Mouse (Mus musculus) MEL (cell line): ENCODE measurements around the gene Trio. TPM values are rescaled to one million over a fixed set of nuclear protein-coding genes. Genes with fewer than 3 reads are reported as not detected.

ENCODE experiments used
- DNase-seq: peaks from one replicate; pipeline ENCODE4 v3.0.0; 2011; ENCODE audit warnings: low read depth, low spot score
- H3K27ac ChIP-seq: 2 replicates; pipeline ENCODE4 v1.5.1; 2012; ENCODE audit warnings: low read depth, mild to moderate bottlenecking, control low read depth, low read length, moderate library complexity; ENCODE audit not compliant: control insufficient read depth
- H3K27me3 ChIP-seq, 2 experiments: fragments of 150-350 bp in 1 of 2; sonication (generic) in 1 of 2; 2 replicates each; pipeline ENCODE4 v1.6.1; 2012; ENCODE audit warnings: low read length in 2 of 2, mild to moderate bottlenecking in 2 of 2, improper control_type of control experiment in 1 of 2, moderate library complexity in 1 of 2; ENCODE audit not compliant: insufficient read depth in 2 of 2, control insufficient read depth in 1 of 2
- H3K36me3 ChIP-seq, 2 experiments: 2 replicates each; pipeline ENCODE4 v1.6.1; 2012 to 2014; ENCODE audit warnings: low read length in 2 of 2, improper control_type of control experiment in 1 of 2, inconsistent platforms in 1 of 2, mild to moderate bottlenecking in 1 of 2; ENCODE audit not compliant: insufficient read depth in 2 of 2, control insufficient read depth in 1 of 2
- H3K4me1 ChIP-seq, 2 experiments: fragments of 150-350 bp in 1 of 2; sonication (generic) in 1 of 2; 2 replicates each; pipeline ENCODE4 v1.6.1; 2012; ENCODE audit warnings: low read length in 2 of 2, improper control_type of control experiment in 1 of 2, mild to moderate bottlenecking in 1 of 2; ENCODE audit not compliant: insufficient read depth in 2 of 2, control insufficient read depth in 1 of 2
- H3K4me3 ChIP-seq, 2 experiments: fragments of 150-350 bp in 1 of 2; sonication (generic) in 1 of 2; 2 replicates each; pipeline ENCODE4 v1.5.1; 2012; ENCODE audit warnings: low read depth in 2 of 2, low read length in 2 of 2, mild to moderate bottlenecking in 2 of 2, moderate library complexity in 2 of 2, control low read depth in 1 of 2, improper control_type of control experiment in 1 of 2; ENCODE audit not compliant: control insufficient read depth in 1 of 2, insufficient read depth in 1 of 2
- H3K79me2 ChIP-seq: 2 replicates; pipeline ENCODE4 v1.6.1; 2012; ENCODE audit warnings: mild to moderate bottlenecking, low read length, moderate library complexity; ENCODE audit not compliant: control insufficient read depth, poor library complexity, insufficient read depth
- H3K9ac ChIP-seq: 2 replicates; pipeline ENCODE4 v1.6.1; 2012; ENCODE audit warnings: low read depth, mild to moderate bottlenecking, control low read depth, low read length, moderate library complexity; ENCODE audit not compliant: control insufficient read depth, poor library complexity, severe bottlenecking
- H3K9me3 ChIP-seq: fragments of 150-350 bp; sonication (generic); replicated peaks from 2 replicates; pipeline ENCODE4 v1.6.1; 2012; ENCODE audit warnings: mild to moderate bottlenecking, low read length, improper control_type of control experiment, moderate library complexity; ENCODE audit not compliant: insufficient read depth
- CHD2 ChIP-seq: IDR thresholded peaks from 2 replicates; pipeline ENCODE4 v1.6.1; 2011; ENCODE audit warnings: low read length, improper control_type of control experiment
- CTCF ChIP-seq, 3 experiments: IDR thresholded peaks in 2 of 3; conservative IDR thresholded peaks in 1 of 3; 2 replicates each; pipeline ENCODE4 v1.5.1; 2011 to 2012; ENCODE audit warnings: low read length in 3 of 3, low read depth in 2 of 3, mild to moderate bottlenecking in 2 of 3, improper control_type of control experiment in 1 of 3, inconsistent platforms in 1 of 3, mixed read lengths in 1 of 3, moderate library complexity in 1 of 3; ENCODE audit not compliant: control insufficient read depth in 1 of 3, insufficient read depth in 1 of 3, poor library complexity in 1 of 3, severe bottlenecking in 1 of 3
- E2F4 ChIP-seq: IDR thresholded peaks from 2 replicates; pipeline ENCODE4 v1.6.1; 2011; ENCODE audit warnings: low read depth, low read length, improper control_type of control experiment, borderline replicate concordance
- GABPA ChIP-seq: IDR thresholded peaks from 2 replicates; pipeline ENCODE4 v1.6.1; 2012; ENCODE audit warnings: low read depth, mild to moderate bottlenecking, inconsistent platforms, low read length, improper control_type of control experiment, moderate library complexity
- GATA1 ChIP-seq: IDR thresholded peaks from 2 replicates; pipeline ENCODE4 v1.6.1; 2011; ENCODE audit warnings: low read depth, low read length, improper control_type of control experiment
- HCFC1 ChIP-seq: IDR thresholded peaks from 2 replicates; pipeline ENCODE4 v1.6.1; 2012; ENCODE audit warnings: low read depth, mild to moderate bottlenecking, inconsistent platforms, low read length, improper control_type of control experiment, moderate library complexity
- MAFK ChIP-seq: IDR thresholded peaks from 2 replicates; pipeline ENCODE4 v1.6.1; 2011; ENCODE audit warnings: low read depth, mild to moderate bottlenecking, low read length, improper control_type of control experiment, borderline replicate concordance
- MAX ChIP-seq: IDR thresholded peaks from 2 replicates; pipeline ENCODE4 v1.6.1; 2011; ENCODE audit warnings: low read length, improper control_type of control experiment
- MEF2A ChIP-seq: IDR thresholded peaks from 2 replicates; pipeline ENCODE4 v1.6.1; 2014; ENCODE audit warnings: low read depth, mild to moderate bottlenecking, inconsistent platforms, low read length, improper control_type of control experiment; ENCODE audit not compliant: poor library complexity, insufficient replicate concordance, severe bottlenecking; ENCODE audit errors: extremely low read depth
- MYC ChIP-seq: IDR thresholded peaks from 2 replicates; pipeline ENCODE4 v1.6.1; 2011; ENCODE audit warnings: low read depth, mild to moderate bottlenecking, low read length, improper control_type of control experiment, moderate library complexity
- NELFE ChIP-seq: IDR thresholded peaks from 2 replicates; pipeline ENCODE4 v1.6.1; 2011; ENCODE audit warnings: low read depth, low read length, improper control_type of control experiment
- NRF1 ChIP-seq: IDR thresholded peaks from 2 replicates; pipeline ENCODE4 v1.6.1; 2014; ENCODE audit warnings: low read depth, mild to moderate bottlenecking, inconsistent platforms, low read length, improper control_type of control experiment, moderate library complexity; ENCODE audit not compliant: poor library complexity, insufficient read depth, severe bottlenecking
- POLR2A ChIP-seq, 2 experiments: IDR thresholded peaks; 2 replicates each; pipeline ENCODE4 v1.6.1; 2011 to 2012; ENCODE audit warnings: low read length in 2 of 2, mild to moderate bottlenecking in 2 of 2, control low read depth in 1 of 2, improper control_type of control experiment in 1 of 2, low read depth in 1 of 2, moderate library complexity in 1 of 2; ENCODE audit not compliant: control insufficient read depth in 1 of 2, insufficient read depth in 1 of 2, poor library complexity in 1 of 2
- POLR2AphosphoS2 ChIP-seq: IDR thresholded peaks from 2 replicates; pipeline ENCODE4 v1.6.1; 2011; ENCODE audit warnings: low read length, improper control_type of control experiment
- POLR2AphosphoS5 ChIP-seq: IDR thresholded peaks from 2 replicates; pipeline ENCODE4 v1.6.1; 2012; ENCODE audit warnings: low read depth, borderline replicate concordance, mild to moderate bottlenecking, inconsistent platforms, low read length, moderate library complexity, mixed read lengths
- RAD21 ChIP-seq: IDR thresholded peaks from 2 replicates; pipeline ENCODE4 v1.6.1; 2011; ENCODE audit warnings: mild to moderate bottlenecking, low read depth, low read length, improper control_type of control experiment
- SMC3 ChIP-seq: IDR thresholded peaks from 2 replicates; pipeline ENCODE4 v1.6.1; 2011; ENCODE audit warnings: low read depth, low read length, improper control_type of control experiment
- TAL1 ChIP-seq: IDR thresholded peaks from 2 replicates; pipeline ENCODE4 v1.6.1; 2012; ENCODE audit warnings: mild to moderate bottlenecking, inconsistent platforms, low read length, moderate library complexity, mixed read lengths
- TBP ChIP-seq: IDR thresholded peaks from 2 replicates; pipeline ENCODE4 v1.8.0; 2011; ENCODE audit warnings: low read depth, low read length, improper control_type of control experiment
- UBTF ChIP-seq: IDR thresholded peaks from 2 replicates; pipeline ENCODE4 v1.6.1; 2012; ENCODE audit warnings: low read depth, mild to moderate bottlenecking, inconsistent platforms, low read length, improper control_type of control experiment, moderate library complexity, borderline replicate concordance; ENCODE audit not compliant: insufficient read depth
- ZKSCAN1 ChIP-seq: IDR thresholded peaks from 2 replicates; pipeline ENCODE4 v1.6.1; 2012; ENCODE audit warnings: low read depth, mild to moderate bottlenecking, inconsistent platforms, low read length, improper control_type of control experiment, moderate library complexity
- ZMIZ1 ChIP-seq: IDR thresholded peaks from 2 replicates; pipeline ENCODE4 v1.6.1; 2012; ENCODE audit warnings: low read depth, mild to moderate bottlenecking, inconsistent platforms, low read length, improper control_type of control experiment, moderate library complexity
- ZNF384 ChIP-seq: IDR thresholded peaks from 2 replicates; pipeline ENCODE4 v1.6.1; 2012; ENCODE audit warnings: low read depth, mild to moderate bottlenecking, inconsistent platforms, low read length, improper control_type of control experiment
- polyA plus RNA-seq, 2 experiments: library from polyadenylated mRNA; stranded (reverse) in 1 of 2; unstranded in 1 of 2; fragments of >175 nt in 1 of 2; fragments of >200 nt in 1 of 2; gene quantifications; 2 replicates each; pipeline versions ENCODE4 v1.2.1 to v1.2.4; 2012; ENCODE audit warnings: low replicate concordance in 2 of 2, low read depth in 1 of 2; ENCODE audit not compliant: insufficient read length in 2 of 2, insufficient read depth in 1 of 2, missing spikeins in 1 of 2
- total RNA-seq: library from RNA; depleted of rRNA; stranded (reverse); fragments of 300-350 nt; gene quantifications from 2 replicates; pipeline ENCODE4 v1.2.3, GENCODE M21; 2012

Gene Trio
- total and polyA plus RNA-seq, 3 experiments = 0.91 to 1.1 TPM; not detected in 1

DNA sequence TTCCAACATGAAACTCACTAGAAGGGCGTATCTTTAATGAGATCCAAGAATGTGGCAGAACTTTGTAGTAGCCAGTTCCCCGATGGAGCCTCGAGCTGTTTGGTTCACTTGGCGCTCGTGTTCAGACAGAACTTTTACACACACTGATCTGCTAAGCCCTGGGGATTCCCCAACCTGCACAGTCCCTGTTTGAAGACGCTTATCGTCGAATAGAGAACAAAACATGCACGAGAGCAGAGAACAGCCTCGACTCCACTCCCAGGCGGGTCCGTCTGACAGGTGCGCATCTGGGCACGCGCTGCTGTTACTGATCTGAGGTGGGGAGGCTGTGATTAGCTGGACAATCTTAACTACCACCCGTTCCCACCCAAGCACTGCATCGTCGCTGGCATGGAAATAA is 98.7 kb downstream of the Trio start:
- Histone ChIP-seq H3K36me3 (no peaks in the 10 kb centered on the region), H3K9me3 (no peaks in the 10 kb centered on the region), H3K4me3 (no peak overlapping the region), H3K9ac (no peak overlapping the region), H3K27me3 (no peaks in the 10 kb centered on the region), H3K79me2 (no peaks in the 10 kb centered on the region), H3K4me1 (no peaks in the 10 kb centered on the region), H3K27ac (no peak overlapping the region)
- TF ChIP-seq ZNF384 (no peak), ZMIZ1 (no peak), TAL1 (no peak), POLR2AphosphoS2 (no peak), UBTF (no peak), GATA1 (no peak), MYC (no peak), E2F4 (no peak), NRF1 (no peak), NELFE (no peak)
- no peak for DNase-seq

DNA sequence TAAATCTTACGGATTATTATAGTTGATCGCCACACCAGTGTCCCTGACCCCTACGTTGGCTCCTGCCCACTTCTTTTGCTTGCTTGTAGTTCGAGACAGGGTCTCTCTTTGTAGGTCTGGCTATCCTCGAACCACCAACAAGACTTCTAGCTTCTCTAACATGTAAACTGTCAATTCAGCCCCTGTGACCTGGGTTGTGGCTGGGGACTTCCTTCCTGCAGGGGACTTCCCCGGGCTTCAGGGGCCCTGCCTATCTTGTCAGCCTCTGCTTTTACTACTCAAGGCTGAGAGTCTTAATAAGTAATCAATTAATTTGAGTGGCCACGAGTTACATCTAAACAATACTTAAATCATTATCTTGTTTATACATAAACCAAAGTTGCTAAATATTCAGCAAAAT is 99.2 kb downstream of the Trio start:
- DNase-seq = no peak
- no peak overlapping the region for H3K9ac ChIP-seq
- no peaks in the 10 kb centered on the region for H3K79me2 ChIP-seq
- no peak overlapping the region for H3K4me3 ChIP-seq
- TF ChIP-seq POLR2AphosphoS5 (no peak), POLR2AphosphoS2 (no peak), HCFC1 (no peak), MAFK (no peak), GABPA (no peak), ZMIZ1 (no peak)
- no peaks in the 10 kb centered on the region for H3K4me1 ChIP-seq
- no peak overlapping the region for H3K27ac ChIP-seq
- H3K36me3 ChIP-seq = no peaks in the 10 kb centered on the region
- H3K9me3 ChIP-seq = no peaks in the 10 kb centered on the region
- no peaks in the 10 kb centered on the region for H3K27me3 ChIP-seq

DNA sequence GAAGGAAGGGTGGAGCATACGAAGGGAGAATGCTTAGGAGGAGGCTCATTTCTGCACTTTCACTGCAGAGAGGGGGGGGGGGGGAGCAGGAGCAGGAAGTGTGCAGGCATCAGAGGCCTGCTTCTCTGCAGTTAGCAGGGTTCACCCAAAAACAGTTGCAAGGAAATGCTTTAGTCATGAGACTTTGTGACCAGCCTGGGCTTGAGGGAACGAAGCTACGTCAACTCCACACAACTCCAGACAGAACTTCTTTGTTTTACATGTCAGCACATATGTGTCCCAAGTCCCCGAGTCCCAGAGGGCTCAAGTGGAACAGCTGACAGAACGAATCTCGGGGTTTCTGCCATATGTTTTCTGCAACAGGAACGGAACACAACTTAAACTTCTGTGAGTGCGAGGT is 99.8 kb downstream of the Trio start:
- Histone ChIP-seq H3K27ac (no peak overlapping the region), H3K9ac (no peak overlapping the region), H3K79me2 (no peaks in the 10 kb centered on the region), H3K4me1 (no peaks in the 10 kb centered on the region), H3K27me3 (no peaks in the 10 kb centered on the region), H3K9me3 (no peaks in the 10 kb centered on the region), H3K4me3 (no peak overlapping the region), H3K36me3 (no peaks in the 10 kb centered on the region)
- TF ChIP-seq POLR2A (IDR thresholded peaks at IDR 0.05; ENCODE audit: control insufficient read depth in 1 of 2, insufficient read depth in 1 of 2, low read depth in 1 of 2, low read length in 2 of 2, poor library complexity in 1 of 2) = no peak
- no peak for TF ChIP-seq TBP
- TF ChIP-seq CHD2 = no peak
- TF ChIP-seq MAX = no peak
- no peak for TF ChIP-seq ZKSCAN1
- TF ChIP-seq RAD21 = no peak
- no peak for TF ChIP-seq CTCF (IDR thresholded peaks at IDR 0.05 in 2 of 3, conservative IDR thresholded peaks at IDR 0.05 in 1 of 3; ENCODE audit: control insufficient read depth in 1 of 3, insufficient read depth in 1 of 3, low read depth in 2 of 3, low read length in 3 of 3, poor library complexity in 1 of 3, severe bottlenecking in 1 of 3)
- TF ChIP-seq SMC3 = no peak
- TF ChIP-seq E2F4 = no peak
- no peak for TF ChIP-seq MEF2A
- no peak for DNase-seq
